Mouse (Mus musculus): ENCODE results near the gene Doc2a.
A peak's percentile ranks its signal among the peaks of the same experiment; 100 is the strongest.
"Not testable (repeated sequence)": the region's sequence is repeated elsewhere in the genome, so short reads cannot be mapped to it uniquely, and the experiment has no call there.

Doc2a gene

GRCm38 (mm10) chr7:126870520-126870891, 23.3 kb downstream of the Doc2a start:
- no peak for DNase-seq

GRCm38 (mm10) chr7:126877239-126877638, 30.0 kb downstream of the Doc2a start:
- DNase-seq: no peak

GRCm38 (mm10) chr7:126881040-126881439, 33.8 kb downstream of the Doc2a start:
- DNase-seq: peak; percentile 61

- DNase-seq: no peak
These were observed 36.5 kb downstream of the Doc2a start for GRCm38 (mm10) chr7:126883731-126884181.

- DNase-seq: peak; percentile 99
These were observed 37.3 kb downstream of the Doc2a start, which contains the start of gene Taok2 for GRCm38 (mm10) chr7:126884286-126885164. Gene Taok2, minus strand, starts transcription at chr7:126884703.

GRCm38 (mm10) chr7:126887281-126887680, 40.1 kb downstream of the Doc2a start:
- DNase-seq: no peak

- peak; percentile 55 for DNase-seq
These were observed 41.6 kb downstream of the Doc2a start for GRCm38 (mm10) chr7:126888852-126889251.

GRCm38 (mm10) chr7:126896912-126897311, 49.7 kb downstream of the Doc2a start:
- DNase-seq: no peak

GRCm38 (mm10) chr7:126897390-126898101, 50.3 kb downstream of the Doc2a start:
- peak; percentile 47 for DNase-seq

- DNase-seq: peak; percentile 99
These were observed 51.1 kb downstream of the Doc2a start for GRCm38 (mm10) chr7:126898102-126898990.

GRCm38 (mm10) chr7:126899781-126900180, 52.6 kb downstream of the Doc2a start:
- DNase-seq: not testable (repeated sequence)

Measured in kidney, postnatal 10 days (tissue).